Comparison of ENCODE assay signal across 26 mouse cellular contexts in genomic region chrX:103719618-103720185, GRCm38 (mm10).
A peak's percentile ranks its signal among the peaks of the same experiment; 100 is the strongest.
DNase-seq lines count a peak whose midpoint lies in the region; ATAC-seq and TF ChIP-seq lines count a peak whose summit lies in the region.
"Had no signal": no experiment of that assay in that cellular context is flagged by ENCODE, and none has a peak within 500 bp of the region (broad histone marks: within the 10 kb centered on the region; RNA-seq: fewer than 3 reads in every experiment).

No protein-coding gene starts in this region.

- no peak for TF ChIP-seq CTCF in liver, adult 2 months (IDR thresholded peaks at IDR 0.05; ENCODE audit: low read depth, low read length)

- no peaks in the 10 kb centered on the region for H3K27me3 ChIP-seq in liver, adult 2 months (ENCODE audit: control insufficient read depth, insufficient read depth, low read length)
- H3K27me3 ChIP-seq in limb, embryonic 13.5 days, result peaks cover 52% of the 10 kb centered on the region
- H3K27me3 ChIP-seq in embryonic facial prominence, embryonic 10.5 days (replicated peaks; ENCODE audit: low read depth, poor library complexity, severe bottlenecking), result peaks cover 99% of the 10 kb centered on the region

- H3K9me3 ChIP-seq in limb, embryonic 13.5 days, result no peaks in the 10 kb centered on the region
- no peaks in the 10 kb centered on the region for H3K9me3 ChIP-seq in embryonic facial prominence, embryonic 10.5 days
- H3K9me3 ChIP-seq: forebrain, embryonic 13.5 days; hindbrain, embryonic 12.5 days; limb, embryonic 15.5 days; midbrain, embryonic 10.5 days; midbrain, embryonic 15.5 days; neural tube, embryonic 15.5 days had no signal

- TF ChIP-seq POLR2A in liver, adult 2 months (IDR thresholded peaks at IDR 0.05; ENCODE audit: extremely low read depth, insufficient read depth, low read length), result no peak

- peak; percentile 55 for DNase-seq in kidney, adult 9 months
- DNase-seq in kidney, adult 18-20 months, result no peak
- peak; percentile 52 for DNase-seq in liver, adult 2 months (ENCODE audit: extremely low read depth, low read depth, low spot score)
- DNase-seq in liver, result no peak
- peak; percentile 24 for DNase-seq in kidney, postnatal 14 days
- no peak for DNase-seq in embryonic facial prominence, embryonic 10.5 days (ENCODE audit: low spot score)
- DNase-seq: adrenal gland, postnatal 14 days; cerebellum, adult 11 months; cerebellum, adult 9-11 months; gastrocnemius, postnatal 25 days; heart, adult 18-20 months; heart, postnatal 36 days; right cerebral cortex, adult 18-20 months; spleen, adult 18-20 months; thymus, postnatal 14 days had no signal

- 0 out of 2 replicates have a peak overlapping the region, but pooled peaks have one; percentile 9 for H3K4me2 ChIP-seq in limb, embryonic 13.5 days (replicated peaks)
- H3K4me2 ChIP-seq: forebrain, embryonic 13.5 days; heart, embryonic 11.5 days; hindbrain, embryonic 12.5 days; limb, embryonic 15.5 days; midbrain, embryonic 15.5 days; neural tube, embryonic 15.5 days had no signal

- H3K9ac ChIP-seq in liver, adult 2 months (ENCODE audit: low read depth, low read length), result no peak overlapping the region
- no peak overlapping the region for H3K9ac ChIP-seq in limb, embryonic 13.5 days
- H3K9ac ChIP-seq: forebrain, embryonic 13.5 days; hindbrain, embryonic 12.5 days; limb, embryonic 15.5 days; midbrain, embryonic 15.5 days; neural tube, embryonic 15.5 days had no signal

- peaks cover 6% of the 10 kb centered on the region for H3K4me1 ChIP-seq in liver, adult 2 months (ENCODE audit: control insufficient read depth, insufficient read depth, low read length)
- H3K4me1 ChIP-seq in limb, embryonic 13.5 days, result peaks cover 9% of the 10 kb centered on the region; the same call in 1 of the 2 replicates
- peaks cover 7% of the 10 kb centered on the region; the same call in 1 of the 2 replicates for H3K4me1 ChIP-seq in embryonic facial prominence, embryonic 10.5 days
- H3K4me1 ChIP-seq: forebrain, embryonic 13.5 days; hindbrain, embryonic 12.5 days; limb, embryonic 15.5 days; midbrain, embryonic 15.5 days; neural tube, embryonic 15.5 days had no signal

- H3K27ac ChIP-seq in liver, adult 2 months (replicated peaks; ENCODE audit: insufficient read depth, low read depth, low read length), result peak overlapping the region; percentile 3; the same call in 1 of the 2 replicates
- H3K27ac ChIP-seq in limb, embryonic 13.5 days, result no peak overlapping the region
- H3K27ac ChIP-seq in embryonic facial prominence, embryonic 10.5 days (replicated peaks), result no peak overlapping the region
- H3K27ac ChIP-seq: forebrain, embryonic 13.5 days; hindbrain, embryonic 12.5 days; limb, embryonic 15.5 days; midbrain, embryonic 10.5 days; midbrain, embryonic 15.5 days; neural tube, embryonic 15.5 days had no signal

- no peak for ATAC-seq in limb, embryonic 13.5 days (ENCODE audit: low FRiP score, low read depth)
- ATAC-seq: CD4-positive, CD25-positive, alpha-beta regulatory T cell, adult 4 months; forebrain, embryonic 13.5 days; intestine, embryonic 16.5 days; midbrain, embryonic 15.5 days had no signal

- 28% methylated on average over 12 of the region's 12 CpGs for WGBS in liver, adult 2 months
- WGBS in limb, embryonic 13.5 days, result 43% methylated on average over 12 of the region's 12 CpGs
- WGBS in embryonic facial prominence, embryonic 10.5 days, result 53% methylated on average over 12 of the region's 12 CpGs

- H3K4me3 ChIP-seq in liver, adult 2 months (ENCODE audit: insufficient read depth, low read depth, low read length), result no peak overlapping the region
- no peak overlapping the region for H3K4me3 ChIP-seq in limb, embryonic 13.5 days
- no peak overlapping the region for H3K4me3 ChIP-seq in embryonic facial prominence, embryonic 10.5 days
- H3K4me3 ChIP-seq: erythroblast, embryonic 14.5 days; forebrain, embryonic 13.5 days; hindbrain, embryonic 12.5 days; limb, embryonic 15.5 days; midbrain, embryonic 10.5 days; midbrain, embryonic 15.5 days; neural tube, embryonic 15.5 days had no signal

- no peaks in the 10 kb centered on the region; the same call in 1 of the 2 replicates for H3K79me2 ChIP-seq in liver, adult 2 months (ENCODE audit: control insufficient read depth, insufficient read depth, low read length)

- H3K36me3 ChIP-seq in liver, adult 2 months (ENCODE audit: control insufficient read depth, insufficient read depth, low read length), result no peaks in the 10 kb centered on the region
- no peaks in the 10 kb centered on the region for H3K36me3 ChIP-seq in limb, embryonic 13.5 days
- no peaks in the 10 kb centered on the region for H3K36me3 ChIP-seq in embryonic facial prominence, embryonic 10.5 days (replicated peaks)
- H3K36me3 ChIP-seq: hindbrain, embryonic 12.5 days; limb, embryonic 15.5 days; midbrain, embryonic 10.5 days; midbrain, embryonic 15.5 days; neural tube, embryonic 15.5 days had no signal

Comparison
In these comparisons a context has a peak if more than half of its experiments do, and no peak if none do; other contexts are left out.
1. DNase-seq: peak in kidney, adult 9 months (single experiment), liver, adult 2 months (single experiment) and kidney, postnatal 14 days (single experiment); none in kidney, adult 18-20 months (single experiment), liver (single experiment) and embryonic facial prominence, embryonic 10.5 days (single experiment).